Mouse (Mus musculus): ENCODE results near the gene Hoxa3. TPM values are rescaled to one million over a fixed set of nuclear protein-coding genes. Genes with fewer than 3 reads are reported as not detected.

Gene Hoxa3
- total RNA-seq (2012; rRNA removed) (0.25 and 0.38 TPM in 2 replicates), total RNA-seq (2014; rRNA removed) (0.08 TPM in 1 of 2 replicates, not detected in the other), polyA plus RNA-seq (2012; ENCODE audit: insufficient read length, low read depth) (0.34 and 0.37 TPM in 2 replicates)

DNA sequence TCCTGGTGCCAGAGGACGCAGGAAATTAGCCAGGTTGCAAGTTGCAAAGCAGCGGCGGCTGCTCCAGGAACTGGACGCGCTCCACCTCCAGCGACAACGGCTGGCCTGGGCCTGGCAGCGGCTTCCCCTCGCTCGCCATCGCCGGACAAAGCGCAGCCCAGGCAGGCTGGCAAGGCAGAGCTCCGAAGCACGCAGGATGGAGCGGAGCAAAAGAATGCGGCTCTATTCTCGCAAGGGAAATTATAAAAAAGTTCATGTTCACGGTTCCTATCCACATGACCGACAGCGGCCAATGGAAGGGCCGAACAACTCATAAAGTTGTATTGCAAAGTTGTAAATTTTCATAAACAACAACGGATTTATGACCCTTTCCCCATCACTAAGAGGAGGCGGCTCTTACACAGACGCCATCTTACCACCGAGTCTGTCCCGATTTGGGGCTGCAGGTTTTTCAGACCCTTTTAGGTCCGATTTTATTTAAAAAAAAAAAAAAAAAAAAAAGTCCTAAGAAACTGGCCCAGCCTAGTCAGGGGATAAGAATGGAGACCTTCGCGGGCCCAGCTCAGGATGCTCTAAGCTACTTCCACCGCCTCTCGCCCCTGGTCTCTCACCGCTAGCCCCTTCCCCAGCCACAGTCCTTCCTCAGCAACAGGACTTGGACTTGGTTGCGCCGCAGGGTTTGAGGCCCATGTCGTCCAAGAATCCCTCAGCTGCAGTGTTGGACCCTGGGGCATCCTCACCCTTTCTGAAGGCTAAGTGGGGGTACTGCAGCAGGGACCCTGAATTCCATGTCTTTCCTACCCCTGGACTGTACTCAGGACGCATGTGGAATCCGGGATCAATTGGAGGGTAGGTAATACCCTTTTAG, at the start of gene Hoxa3, which contains the start of gene Gm28308:
TSS of gene Hoxa3 (minus strand) at position 218 of the 868 bp plus-strand sequence.
TSS of gene Gm28308 (minus strand) at position 221 of the 868 bp plus-strand sequence.
- Histone ChIP-seq H3K4me3 (replicated peaks in 1 of 3; ENCODE audit: low read depth in 2 of 3, low read length in 2 of 3, poor library complexity in 1 of 3) (peak within 1 kb of the TSS in 2 of 3 experiments; percentile 53 to 57), H3K27me3 (replicated peaks) (peaks cover 2% of the 10 kb centered on the region), H3K27ac (ENCODE audit: insufficient read depth, low read depth) (peak within 1 kb of the TSS; percentile 75), H3K4me2 (ENCODE audit: insufficient read depth, low read depth, poor library complexity, severe bottlenecking) (peak within 1 kb of the TSS; percentile 59), H3K9me3 (replicated peaks; ENCODE audit: low read length) (peaks cover 32% of the 10 kb centered on the region), H3K79me2 (replicated peaks; ENCODE audit: control insufficient read depth, extremely low read depth, insufficient read depth, poor library complexity, severe bottlenecking) (no peaks in the 10 kb centered on the region), H3K4me1 (ENCODE audit: control insufficient read depth in 1 of 2, insufficient read depth in 2 of 2) (peaks cover 4 to 17% of the 10 kb centered on the region in 2 experiments; a peak in 2 of 4 replicates), H3K9ac (ENCODE audit: insufficient read depth, low read depth) (peak within 1 kb of the TSS; percentile 41), H3K36me3 (replicated peaks in 1 of 2; ENCODE audit: control insufficient read depth in 1 of 2, insufficient read depth in 1 of 2, low read length in 1 of 2) (peaks cover 0 to 4% of the 10 kb centered on the region in 2 experiments)
- DNase-seq (ENCODE audit: extremely low read depth) = no peak
- dilution Hi-C loops (cut with MboI; ENCODE audit: extremely low pct_ligation_motif_present, extremely low pct_unique_long_range_greater_than_20kb, low sequenced_read_pairs) = no loop called here
- TF ChIP-seq ZNF384 (IDR thresholded peaks at IDR 0.05; ENCODE audit: low read depth, low read length) (peak; percentile 37; the same call in 1 of the 2 replicates), ZC3H11A (IDR thresholded peaks at IDR 0.05; ENCODE audit: low read depth, low read length) (no peak), POLR2A (IDR thresholded peaks at IDR 0.05; ENCODE audit: low read depth, low read length) (peak; percentile 49)
- in situ Hi-C loops (cut with MboI; ENCODE audit: low pct_ligation_motif_present, low pct_unique_long_range_greater_than_20kb, low sequenced_read_pairs) = loop anchor here (10.0 to 25.0 kb wide), 2 partner anchors 201 to 349 kb away; partner anchors contain the start of gene Skap2

GRCm38 (mm10) chr6:52262463-52263320, 49.6 kb upstream of the Hoxa3 start:
- peaks cover 23% of the 10 kb centered on the region for H3K27me3 ChIP-seq (replicated peaks)
- no peak for DNase-seq (ENCODE audit: extremely low read depth)
- no peak overlapping the region for H3K4me3 ChIP-seq (replicated peaks in 1 of 3; ENCODE audit: low read depth in 2 of 3, low read length in 2 of 3, poor library complexity in 1 of 3)
- H3K9ac ChIP-seq (ENCODE audit: insufficient read depth, low read depth) = no peak overlapping the region
- H3K79me2 ChIP-seq (replicated peaks; ENCODE audit: control insufficient read depth, extremely low read depth, insufficient read depth, poor library complexity, severe bottlenecking) = no peaks in the 10 kb centered on the region
- H3K36me3 ChIP-seq (replicated peaks in 1 of 2; ENCODE audit: control insufficient read depth in 1 of 2, insufficient read depth in 1 of 2, low read length in 1 of 2) = no peaks in the 10 kb centered on the region
- no peak for TF ChIP-seq TCF12 (IDR thresholded peaks at IDR 0.05; ENCODE audit: low read depth, low read length)
- no peak for TF ChIP-seq ZC3H11A (IDR thresholded peaks at IDR 0.05; ENCODE audit: low read depth, low read length)
- no peak for TF ChIP-seq UBTF (IDR thresholded peaks at IDR 0.05; ENCODE audit: low read depth, low read length)
- no peak for TF ChIP-seq CHD2 (IDR thresholded peaks at IDR 0.05; ENCODE audit: low read length)
- TF ChIP-seq MAFK (IDR thresholded peaks at IDR 0.05; ENCODE audit: insufficient replicate concordance, low read length) = no peak
- TF ChIP-seq BHLHE40 (IDR thresholded peaks at IDR 0.05; ENCODE audit: low read depth, low read length) = no peak
- TF ChIP-seq PAX5 (IDR thresholded peaks at IDR 0.05; ENCODE audit: low read length) = no peak
- TF ChIP-seq ZKSCAN1 (IDR thresholded peaks at IDR 0.05; ENCODE audit: borderline replicate concordance, low read depth, low read length) = no peak
- no peak for TF ChIP-seq NELFE (IDR thresholded peaks at IDR 0.05; ENCODE audit: low read depth, low read length)
- no peak for TF ChIP-seq IRF4 (IDR thresholded peaks at IDR 0.05; ENCODE audit: low read depth, low read length)
- TF ChIP-seq ETS1 (conservative IDR thresholded peaks at IDR 0.05; ENCODE audit: low read depth, low read length) = no peak
- no peak for TF ChIP-seq TBP (conservative IDR thresholded peaks at IDR 0.05; ENCODE audit: low read depth, low read length)
- TF ChIP-seq POLR2A (IDR thresholded peaks at IDR 0.05; ENCODE audit: low read depth, low read length) = no peak
- TF ChIP-seq JUND (conservative IDR thresholded peaks at IDR 0.05; ENCODE audit: low read depth, low read length) = no peak
- TF ChIP-seq CHD1 (IDR thresholded peaks at IDR 0.05; ENCODE audit: low read depth, low read length) = no peak
- TF ChIP-seq MAZ (IDR thresholded peaks at IDR 0.05; ENCODE audit: low read depth, low read length) = no peak
- H3K4me1 ChIP-seq (ENCODE audit: control insufficient read depth in 1 of 2, insufficient read depth in 2 of 2) = no peaks in the 10 kb centered on the region
- no peak overlapping the region for H3K27ac ChIP-seq (ENCODE audit: insufficient read depth, low read depth)
- dilution Hi-C loops (cut with MboI; ENCODE audit: extremely low pct_ligation_motif_present, extremely low pct_unique_long_range_greater_than_20kb, low sequenced_read_pairs) = no loop called here
- H3K4me2 ChIP-seq (ENCODE audit: insufficient read depth, low read depth, poor library complexity, severe bottlenecking) = peak overlapping the region; percentile 27; the same call in 1 of the 2 replicates
- peaks cover 5% of the 10 kb centered on the region for H3K9me3 ChIP-seq (replicated peaks; ENCODE audit: low read length)
- in situ Hi-C loops (cut with MboI; ENCODE audit: low pct_ligation_motif_present, low pct_unique_long_range_greater_than_20kb, low sequenced_read_pairs) = loop anchor here (10.0 to 25.0 kb wide), 2 partner anchors 572 to 650 kb away; no protein-coding TSS in a partner anchor

Data from CH12.LX (cell line).